Comparison of ENCODE assay signal across 25 mouse cellular contexts in the genomic region with DNA sequence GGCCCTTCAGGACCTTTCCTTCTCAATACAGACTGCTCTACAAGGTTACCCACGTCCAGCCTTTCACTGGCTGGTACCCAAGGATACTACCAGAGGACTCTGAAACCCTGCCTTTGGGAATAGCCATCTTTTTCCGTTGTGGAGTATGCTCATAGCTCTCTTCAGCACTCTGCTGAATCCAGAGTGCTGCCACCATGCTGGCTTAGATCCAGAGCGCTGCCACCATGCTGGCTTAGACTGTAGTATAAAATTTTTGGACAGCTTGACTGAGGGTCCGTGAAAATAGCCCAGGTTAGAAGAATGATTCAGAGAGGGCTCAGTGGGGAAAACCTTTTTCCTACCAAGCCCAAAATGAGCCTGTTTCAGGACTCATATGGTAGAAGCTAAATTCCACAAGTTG.
"Had no signal": no experiment of that assay in that cellular context is flagged by ENCODE, and none has a peak within 500 bp of the region (broad histone marks: within the 10 kb centered on the region; RNA-seq: fewer than 3 reads in every experiment).

No protein-coding gene starts in this region.

- H3K27ac ChIP-seq: gastrocnemius, adult 2 months; heart, embryonic 10.5 days; hindbrain, embryonic 10.5 days; hindbrain, embryonic 12.5 days; hindbrain, embryonic 14.5 days; intestine, embryonic 15.5 days; layer of hippocampus, adult 2 months; limb, embryonic 10.5 days; limb, embryonic 12.5 days had no signal

- H3K4me2 ChIP-seq: heart, embryonic 12.5 days; hindbrain, embryonic 12.5 days; hindbrain, embryonic 14.5 days; intestine, embryonic 15.5 days; limb, embryonic 12.5 days; liver, embryonic 11.5 days had no signal

- H3K9me3 ChIP-seq: heart, embryonic 10.5 days; heart, embryonic 12.5 days; hindbrain, embryonic 10.5 days; intestine, embryonic 15.5 days; limb, embryonic 10.5 days; limb, embryonic 12.5 days had no signal

- H3K4me3 ChIP-seq: gastrocnemius, adult 2 months; heart, embryonic 10.5 days; heart, embryonic 12.5 days; hindbrain, embryonic 10.5 days; hindbrain, embryonic 12.5 days; intestine, embryonic 15.5 days; layer of hippocampus, adult 2 months; limb, embryonic 10.5 days; limb, embryonic 12.5 days had no signal

- ATAC-seq: hindbrain, embryonic 16.5 days; inflammation-experienced regulatory T-cells, adult 6 months; intestine, embryonic 15.5 days; intestine, postnatal 0 days had no signal

- H3K9ac ChIP-seq: heart, embryonic 12.5 days; hindbrain, embryonic 12.5 days; hindbrain, embryonic 14.5 days; intestine, embryonic 15.5 days; limb, embryonic 12.5 days had no signal

- H3K36me3 ChIP-seq: intestine, embryonic 15.5 days had no signal

- DNase-seq: gastrocnemius, adult 2 months; gastrocnemius, postnatal 10 days; gastrocnemius, postnatal 25 days; heart, adult 18-20 months; heart, postnatal 10 days; heart, postnatal 4 days; kidney, adult 18-20 months; kidney, adult 8-10 months; kidney, postnatal 10 days; kidney, postnatal 25 days; kidney, postnatal 4 days; liver had no signal

- H3K27me3 ChIP-seq: hindbrain, embryonic 12.5 days; intestine, embryonic 15.5 days; limb, embryonic 12.5 days had no signal
